Mouse (Mus musculus) kidney, adult 2 months (tissue): ENCODE measurements around the gene Ppip5k1. TPM values are rescaled to one million over a fixed set of nuclear protein-coding genes. Genes with fewer than 3 reads are reported as not detected.
A peak's percentile ranks its signal among the peaks of the same experiment; 100 is the strongest.

Source experiments
- DNase-seq: peaks from one replicate; pipeline ENCODE4 v3.0.0; 2021
- H3K27ac ChIP-seq: fragments of 200-500 bp; 2 replicates; pipeline ENCODE4 v1.5.1; 2012; ENCODE audit warnings: low read depth, low read length, control low read depth, inconsistent platforms; ENCODE audit not compliant: insufficient read depth
- H3K27me3 ChIP-seq: fragments of 200-500 bp; replicated peaks from 2 replicates; pipeline ENCODE4 v1.6.1; 2012; ENCODE audit warnings: mild to moderate bottlenecking, moderate library complexity, low read length, inconsistent platforms; ENCODE audit not compliant: control insufficient read depth, insufficient read depth
- H3K36me3 ChIP-seq: fragments of 200-500 bp; 2 replicates; pipeline ENCODE4 v1.6.1; 2012; ENCODE audit warnings: mild to moderate bottlenecking, moderate library complexity, low read length, inconsistent platforms; ENCODE audit not compliant: control insufficient read depth, insufficient read depth
- H3K4me1 ChIP-seq: fragments of 200-500 bp; 2 replicates; pipeline ENCODE4 v1.6.1; 2011; ENCODE audit warnings: low read length; ENCODE audit not compliant: control insufficient read depth, insufficient read depth
- H3K4me3 ChIP-seq: fragments of 200-500 bp; 2 replicates; pipeline ENCODE4 v1.5.1; 2011; ENCODE audit warnings: mild to moderate bottlenecking, low read depth, low read length, control low read depth; ENCODE audit not compliant: insufficient read depth
- CTCF ChIP-seq: fragments of 200-500 bp; conservative IDR thresholded peaks from 2 replicates; pipeline ENCODE4 v1.5.1; 2011; ENCODE audit warnings: low read depth, mild to moderate bottlenecking, control low read depth, low read length, moderate library complexity, mixed read lengths; ENCODE audit not compliant: insufficient read depth, insufficient read length
- POLR2A ChIP-seq: fragments of 200-500 bp; IDR thresholded peaks from one replicate; pipeline ENCODE4 v1.6.1; 2011; ENCODE audit warnings: low read depth, low read length, control low read depth
- WGBS: fragments of 180-500 bp; shearing (Covaris S2); methylation state at CpG from one replicate; pipeline ENCODE4 v1.1.7; 2018; 5-methylcytosine and 5-hydroxymethylcytosine counted together
- polyA plus RNA-seq: library from polyadenylated mRNA; depleted of rRNA; stranded (reverse); fragments of >200 nt; gene quantifications from 2 replicates; pipeline ENCODE4 v1.2.3, GENCODE M21; 2012

The Ppip5k1 gene
- polyA plus RNA-seq, 1 experiment: 41.5 TPM

DNA sequence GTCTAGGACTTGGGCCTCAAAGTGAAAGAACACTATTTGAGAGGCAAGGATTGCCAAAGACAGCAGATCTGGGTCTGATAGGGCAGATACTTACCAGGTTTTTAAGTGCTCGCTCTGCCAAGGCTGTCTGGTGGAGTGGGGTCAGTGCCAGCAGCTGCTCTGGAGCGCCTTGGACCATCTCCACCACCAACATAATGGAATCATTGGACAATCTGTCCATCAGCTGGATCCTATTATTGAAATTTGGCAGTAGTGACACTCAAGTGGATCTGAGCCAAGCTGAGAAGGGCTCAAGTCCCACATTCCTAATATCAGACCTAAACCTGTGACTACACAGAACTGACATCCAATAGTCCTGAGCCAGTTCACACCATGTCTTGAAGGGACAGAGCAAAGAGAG is 13.6 kb upstream of the Ppip5k1 start:
- H3K36me3 ChIP-seq: no peaks in the 10 kb centered on the region
- no peak for DNase-seq
- no peaks in the 10 kb centered on the region for H3K4me1 ChIP-seq
- no peak overlapping the region for H3K4me3 ChIP-seq
- no peaks in the 10 kb centered on the region for H3K27me3 ChIP-seq
- H3K27ac ChIP-seq: no peak overlapping the region
- 89% methylated on average over 2 of the region's 2 CpGs for WGBS
- no peak for TF ChIP-seq POLR2A
- no peak for TF ChIP-seq CTCF

DNA sequence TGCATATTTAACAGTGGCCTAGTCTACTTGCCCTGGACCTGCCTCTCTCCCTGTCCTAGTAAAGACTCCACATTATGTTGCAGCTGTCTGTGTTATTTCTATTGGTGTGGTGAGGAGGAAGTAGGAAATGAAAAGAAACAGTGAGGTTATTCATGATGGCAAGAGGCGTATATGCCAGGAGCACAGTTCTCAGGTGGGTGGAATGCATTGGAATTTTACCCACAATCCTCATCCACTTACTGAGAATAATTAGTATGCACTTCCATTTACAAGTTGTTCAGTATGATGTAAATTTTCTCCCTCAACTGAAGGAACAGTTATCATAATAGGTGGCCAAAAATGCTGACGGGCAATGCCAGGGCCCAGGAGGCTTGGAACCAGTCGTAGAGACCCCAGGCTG is 8.5 kb upstream of the Ppip5k1 start:
- Histone ChIP-seq H3K4me3 (no peak overlapping the region), H3K36me3 (no peaks in the 10 kb centered on the region), H3K27me3 (no peaks in the 10 kb centered on the region), H3K4me1 (no peaks in the 10 kb centered on the region; the same call in 1 of the 2 replicates), H3K27ac (no peak overlapping the region)
- WGBS: 89% methylated on average over 3 of the region's 3 CpGs
- no peak for DNase-seq
- TF ChIP-seq POLR2A (no peak), CTCF (no peak)

DNA sequence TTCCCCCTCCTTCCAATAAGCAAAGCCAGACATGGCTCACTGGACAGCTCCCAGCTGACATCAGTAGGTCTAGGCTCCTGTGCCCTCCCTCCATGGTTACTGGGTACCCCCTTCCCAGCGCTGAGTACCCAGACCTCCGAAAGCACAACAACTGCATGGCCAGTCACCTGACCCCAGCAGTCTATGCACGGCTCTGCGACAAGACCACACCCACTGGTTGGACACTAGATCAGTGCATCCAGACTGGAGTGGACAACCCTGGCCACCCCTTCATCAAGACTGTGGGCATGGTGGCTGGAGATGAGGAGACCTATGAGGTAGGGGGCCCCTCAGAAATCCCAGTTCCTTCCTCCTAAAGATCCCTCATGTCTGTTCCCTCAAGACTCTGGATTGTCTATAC is 4.3 kb upstream of the Ppip5k1 start:
- no peak for DNase-seq
- Histone ChIP-seq H3K27ac (no peak overlapping the region), H3K27me3 (no peaks in the 10 kb centered on the region), H3K36me3 (no peaks in the 10 kb centered on the region), H3K4me3 (no peak overlapping the region), H3K4me1 (no peaks in the 10 kb centered on the region; the same call in 1 of the 2 replicates)
- 49% methylated on average over 4 of the region's 4 CpGs for WGBS
- TF ChIP-seq CTCF: no peak

DNA sequence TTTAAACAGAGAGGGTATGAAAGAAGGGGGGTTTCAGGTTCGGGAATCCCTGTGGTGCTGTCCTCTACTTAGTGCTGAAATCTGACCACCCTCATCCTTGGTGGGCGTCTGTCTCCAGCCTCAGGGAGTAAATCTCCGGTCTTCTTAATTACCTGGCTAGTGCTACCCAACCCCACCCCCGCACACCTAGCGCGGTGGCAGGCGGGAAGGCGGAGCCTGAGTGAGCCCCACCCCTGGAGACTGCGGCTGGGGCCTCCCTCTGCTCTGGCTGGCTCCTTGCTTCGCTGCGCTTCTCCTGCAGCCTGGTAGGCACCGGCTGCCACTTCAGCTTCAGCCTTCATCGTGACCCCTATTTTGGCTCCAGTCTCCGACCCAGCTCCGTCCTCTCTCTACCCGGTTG is 3.2 kb upstream of the Ppip5k1 start:
- 2% methylated on average over 16 of the region's 16 CpGs for WGBS
- H3K4me3 ChIP-seq: peak overlapping the region; percentile 54
- peak; percentile 82 for DNase-seq

DNA sequence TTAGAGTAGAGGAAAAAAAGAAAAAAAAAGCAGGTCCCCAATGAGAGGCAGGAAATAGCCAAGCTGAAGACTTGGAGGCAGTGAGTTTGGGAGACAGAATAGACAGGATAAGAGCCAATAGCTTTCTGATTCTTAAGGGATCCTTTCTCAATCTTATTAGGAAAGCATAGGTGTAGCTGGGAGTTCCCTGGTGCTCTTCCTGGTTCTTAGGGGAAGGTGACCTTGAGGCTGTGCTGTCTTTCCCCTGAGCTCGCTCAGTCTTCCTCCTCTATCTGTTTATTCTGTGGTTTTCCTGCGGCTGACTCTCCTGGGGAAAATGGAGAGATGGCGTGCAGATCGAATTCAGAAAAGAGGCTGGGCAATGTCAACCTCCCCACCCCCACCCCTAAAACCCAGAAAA is 2.8 kb upstream of the Ppip5k1 start:
- Histone ChIP-seq H3K4me3 (peak overlapping the region; percentile 46), H3K27me3 (no peaks in the 10 kb centered on the region), H3K4me1 (peaks cover 5% of the 10 kb centered on the region; the same call in 1 of the 2 replicates), H3K27ac (peak overlapping the region; percentile 66), H3K36me3 (no peaks in the 10 kb centered on the region)
- TF ChIP-seq POLR2A (no peak), CTCF (no peak)
- DNase-seq: no peak
- 2% methylated on average over 4 of the region's 4 CpGs for WGBS

More for the DNA sequence above, 3.2 kb upstream of the Ppip5k1 start:
- Histone ChIP-seq H3K27ac (peak overlapping the region; percentile 66), H3K36me3 (no peaks in the 10 kb centered on the region), H3K27me3 (no peaks in the 10 kb centered on the region), H3K4me1 (peaks cover 5% of the 10 kb centered on the region; the same call in 1 of the 2 replicates)
- no peak for TF ChIP-seq POLR2A
- no peak for TF ChIP-seq CTCF

DNA sequence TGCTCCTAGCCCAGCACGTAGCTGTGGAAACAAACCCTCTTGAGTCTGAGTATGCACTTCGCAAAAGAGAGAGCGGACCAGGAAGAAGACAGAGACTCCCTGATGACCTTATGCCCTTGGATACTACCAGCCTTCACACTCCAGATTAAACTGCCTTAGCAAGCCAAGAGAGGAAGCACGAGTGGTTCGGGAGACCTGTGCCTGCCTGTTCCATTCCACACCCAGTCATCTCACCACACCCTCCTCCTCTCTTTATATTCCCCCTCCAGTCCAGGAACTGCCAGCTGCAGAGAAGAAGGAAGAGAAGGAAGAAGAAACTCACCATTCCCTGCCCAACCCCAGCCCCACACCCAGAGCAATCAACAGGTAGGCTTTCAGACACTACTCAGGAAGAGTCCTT is 2.3 kb upstream of the Ppip5k1 start, which contains the start of gene Ckmt1:
TSS of gene Ckmt1 (plus strand) at position 221 of the 400 bp plus-strand sequence.
- peak within 1 kb of the TSS; percentile 54 for H3K4me3 ChIP-seq

DNA sequence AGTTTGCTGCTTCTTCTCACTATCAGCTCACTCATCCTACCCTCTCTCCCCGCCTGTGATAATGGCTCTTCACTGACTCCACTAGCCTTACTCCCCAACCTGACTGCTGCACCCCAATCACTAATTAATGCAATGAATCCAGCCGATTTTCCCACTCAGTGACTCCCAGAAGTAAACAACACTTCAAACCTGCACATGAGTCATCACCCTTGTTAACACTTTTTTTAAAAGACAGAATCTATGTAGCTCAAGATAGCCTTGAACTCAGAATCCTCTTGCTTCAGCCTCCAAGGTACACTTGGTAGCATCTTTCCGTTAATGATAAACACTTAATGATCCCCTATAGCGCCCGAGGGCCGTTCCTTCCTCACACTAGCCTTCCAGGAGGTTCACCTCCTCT is 818 bp downstream of the Ppip5k1 start:
- TF ChIP-seq POLR2A (no peak), CTCF (no peak)
- Histone ChIP-seq H3K4me1 (peaks cover 5% of the 10 kb centered on the region; the same call in 1 of the 2 replicates), H3K36me3 (no peaks in the 10 kb centered on the region), H3K27me3 (no peaks in the 10 kb centered on the region), H3K27ac (peak overlapping the region; percentile 56), H3K4me3 (peak overlapping the region; percentile 94)
- DNase-seq: peak; percentile 11
- 3% methylated on average over 6 of the region's 6 CpGs for WGBS

More for the DNA sequence above, 2.3 kb upstream of the Ppip5k1 start, which contains the start of gene Ckmt1:
- WGBS: 38% methylated on average over 5 of the region's 5 CpGs
- peaks cover 5% of the 10 kb centered on the region; the same call in 1 of the 2 replicates for H3K4me1 ChIP-seq
- no peaks in the 10 kb centered on the region for H3K36me3 ChIP-seq
- H3K27ac ChIP-seq: peak within 1 kb of the TSS; percentile 66
- no peaks in the 10 kb centered on the region for H3K27me3 ChIP-seq
- TF ChIP-seq POLR2A (no peak), CTCF (no peak)
- peak; percentile 21 for DNase-seq

DNA sequence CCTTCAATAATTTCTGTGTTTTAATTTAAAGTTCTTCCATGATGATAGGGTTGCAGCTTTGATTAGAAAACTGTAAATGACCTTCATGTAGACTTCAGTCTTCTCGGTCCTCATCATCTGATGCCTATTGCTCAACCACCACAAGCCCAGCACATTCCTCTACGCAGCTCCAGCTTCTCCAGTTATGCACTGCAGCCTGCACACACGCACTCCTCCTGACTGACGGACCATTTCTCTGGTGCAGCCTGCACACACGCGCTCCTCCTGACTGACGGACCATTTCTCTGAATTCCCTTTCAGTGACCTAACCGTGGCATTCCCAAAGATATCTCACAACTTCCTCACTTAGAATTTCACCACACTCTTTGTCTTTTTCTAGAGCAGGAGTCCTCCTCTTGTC is 2.0 kb downstream of the Ppip5k1 start:
- Histone ChIP-seq H3K27ac (no peak overlapping the region), H3K27me3 (no peaks in the 10 kb centered on the region), H3K36me3 (peaks cover 4% of the 10 kb centered on the region; the same call in 1 of the 2 replicates), H3K4me3 (no peak overlapping the region), H3K4me1 (peaks cover 5% of the 10 kb centered on the region; the same call in 1 of the 2 replicates)
- 31% methylated on average over 8 of the region's 8 CpGs for WGBS
- TF ChIP-seq POLR2A (no peak), CTCF (no peak)
- DNase-seq: peak; percentile 23
